Mouse (Mus musculus) T-helper 2 cell (primary cell): ENCODE measurements at regions not wholly inside any gene's neighbourhood (a gene's known extent, or its start where the extent isn't known, plus 50 kb on each side); places are given as distances from the start of the nearest gene placed in this dataset.

Experiments used
- in situ Hi-C: fragments of 300-600 bp; cut with MboI, MseI; formaldehyde crosslinking; loops from one replicate; pipeline ENCODE4 v1.15.1; 2025; ENCODE audit warnings: high pct_unique_total_duplicates

GRCm38 (mm10) chr4:142776711-142777411 is 435.9 kb downstream of the Prdm2 start:
- in situ Hi-C loops: no loop called here

GRCm38 (mm10) chr4:142775023-142775422 is 437.8 kb downstream of the Prdm2 start:
- in situ Hi-C loops: no loop called here

- in situ Hi-C loops: no loop called here
These were observed 439.1 kb downstream of the Prdm2 start for GRCm38 (mm10) chr4:142773651-142774151.

- in situ Hi-C loops: no loop called here
These were observed 439.9 kb downstream of the Prdm2 start for GRCm38 (mm10) chr4:142772751-142773455.

GRCm38 (mm10) chr4:142771520-142772150 is 441.2 kb downstream of the Prdm2 start:
- in situ Hi-C loops: no loop called here

GRCm38 (mm10) chr4:142770177-142770576 is 442.6 kb downstream of the Prdm2 start:
- in situ Hi-C loops: no loop called here

GRCm38 (mm10) chr4:142767665-142768064 is 445.1 kb downstream of the Prdm2 start:
- in situ Hi-C loops: no loop called here

- in situ Hi-C loops: no loop called here
These were observed 451.2 kb downstream of the Prdm2 start for GRCm38 (mm10) chr4:142761577-142761976.

- in situ Hi-C loops: no loop called here
These were observed 454.7 kb downstream of the Prdm2 start for GRCm38 (mm10) chr4:142758102-142758501.

- in situ Hi-C loops: no loop called here
These were observed 456.5 kb downstream of the Prdm2 start for GRCm38 (mm10) chr4:142756332-142756731.

GRCm38 (mm10) chr4:142749918-142750317 is 462.9 kb downstream of the Prdm2 start:
- in situ Hi-C loops: no loop called here

GRCm38 (mm10) chr4:142723554-142723907 is 484.3 kb upstream of the Kazn start:
- in situ Hi-C loops: no loop called here

- in situ Hi-C loops: no loop called here
These were observed 483.8 kb upstream of the Kazn start for GRCm38 (mm10) chr4:142722845-142723553.

- in situ Hi-C loops: no loop called here
These were observed 462.4 kb upstream of the Kazn start for GRCm38 (mm10) chr4:142701606-142702005.

GRCm38 (mm10) chr4:142694926-142695325 is 455.7 kb upstream of the Kazn start:
- in situ Hi-C loops: no loop called here

- in situ Hi-C loops: no loop called here
These were observed 449.0 kb upstream of the Kazn start for GRCm38 (mm10) chr4:142688241-142688640.

GRCm38 (mm10) chr4:142677426-142677825 is 438.2 kb upstream of the Kazn start:
- in situ Hi-C loops: no loop called here

- in situ Hi-C loops: loop anchor here (5.0 to 25.0 kb wide), 2 partner anchors 42 to 1338 kb away; no protein-coding TSS in a partner anchor
These were observed 435.7 kb upstream of the Kazn start for GRCm38 (mm10) chr4:142674641-142675465.

- in situ Hi-C loops: loop anchor here (5.0 to 25.0 kb wide), 2 partner anchors 45 to 1335 kb away; no protein-coding TSS in a partner anchor
These were observed 432.8 kb upstream of the Kazn start for GRCm38 (mm10) chr4:142671872-142672458.

- in situ Hi-C loops: loop anchor here (25.0 kb wide), 1 partner anchor 1327 kb away; no protein-coding TSS in a partner anchor
These were observed 425.6 kb upstream of the Kazn start for GRCm38 (mm10) chr4:142664781-142665180.
